Mouse (Mus musculus): ENCODE results near the gene Tktl1. TPM values are rescaled to one million over a fixed set of nuclear protein-coding genes. Genes with fewer than 3 reads are reported as not detected.
"Not testable (repeated sequence)": the region's sequence is repeated elsewhere in the genome, so short reads cannot be mapped to it uniquely, and the experiment has no call there.

The Tktl1 gene
- 0.05 and 0.07 TPM in 2 replicates for polyA plus RNA-seq (2015; fragmentation: Nextera tagmentation; extraction: Ambion mirVana)

DNA sequence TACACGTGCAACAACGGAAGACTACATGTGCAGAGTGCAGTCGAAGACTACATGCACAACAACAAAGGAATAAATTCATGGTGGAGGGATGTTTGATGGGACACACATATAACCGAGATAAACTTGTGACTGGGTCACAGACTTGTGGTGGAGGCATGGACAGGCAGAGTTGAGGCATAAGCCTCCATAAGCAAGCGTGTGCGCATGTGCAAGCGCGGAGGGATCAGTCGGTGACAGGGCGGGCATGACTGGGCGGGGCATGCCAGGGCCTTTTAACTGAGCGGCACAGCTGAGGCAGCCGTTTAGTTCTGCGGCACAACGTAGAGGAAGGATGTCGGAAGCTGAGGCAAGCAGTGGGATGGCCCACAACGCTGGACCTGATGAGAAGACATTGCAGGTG lies at the start of gene Tktl1:
Gene Tktl1, plus strand, starts transcription at position 301 of the 400 bp plus-strand sequence.
- WGBS = 91% methylated on average over 17 of the region's 17 CpGs
- no peak within 1 kb of the TSS for H3K27ac ChIP-seq (replicated peaks)

DNA sequence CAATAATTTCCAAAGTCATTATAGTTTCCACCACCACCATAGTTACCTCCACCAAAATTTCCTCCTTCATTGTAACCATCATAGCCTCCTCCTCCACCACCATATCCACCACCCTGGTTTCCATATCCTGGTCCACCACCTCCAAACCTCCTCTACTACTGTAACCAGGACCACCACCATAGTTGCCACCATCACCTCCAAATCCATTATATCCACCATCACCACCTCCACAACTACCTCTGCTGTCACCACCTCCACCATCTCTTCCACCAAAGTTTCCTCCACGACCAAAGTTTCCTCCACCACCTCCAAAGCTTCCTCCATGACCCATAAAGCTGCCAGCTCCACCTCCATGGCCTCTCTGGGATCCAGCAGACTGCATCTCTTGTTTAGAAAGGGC lies 41.8 kb upstream of the Tktl1 start, which contains the start of gene Mecp2:
Gene Mecp2, minus strand, starts transcription at position 101 of the 400 bp plus-strand sequence.
- WGBS = 17% methylated on average over 1 of the region's 1 CpGs
- H3K27ac ChIP-seq (replicated peaks); H3K4me2 ChIP-seq; H3K36me3 ChIP-seq; H3K4me1 ChIP-seq (replicated peaks); H3K9ac ChIP-seq; ATAC-seq (ENCODE audit: low FRiP score, low read depth); H3K9me3 ChIP-seq; H3K4me3 ChIP-seq; H3K27me3 ChIP-seq: not testable (repeated sequence)

More for the DNA sequence above, at the start of gene Tktl1:
- Histone ChIP-seq H3K36me3 (no peaks in the 10 kb centered on the region), H3K4me2 (no peak within 1 kb of the TSS), H3K4me1 (replicated peaks) (no peaks in the 10 kb centered on the region), H3K27me3 (no peaks in the 10 kb centered on the region), H3K9me3 (no peaks in the 10 kb centered on the region), H3K9ac (no peak within 1 kb of the TSS), H3K4me3 (no peak within 1 kb of the TSS)
- no peak for ATAC-seq (ENCODE audit: low FRiP score, low read depth)

DNA sequence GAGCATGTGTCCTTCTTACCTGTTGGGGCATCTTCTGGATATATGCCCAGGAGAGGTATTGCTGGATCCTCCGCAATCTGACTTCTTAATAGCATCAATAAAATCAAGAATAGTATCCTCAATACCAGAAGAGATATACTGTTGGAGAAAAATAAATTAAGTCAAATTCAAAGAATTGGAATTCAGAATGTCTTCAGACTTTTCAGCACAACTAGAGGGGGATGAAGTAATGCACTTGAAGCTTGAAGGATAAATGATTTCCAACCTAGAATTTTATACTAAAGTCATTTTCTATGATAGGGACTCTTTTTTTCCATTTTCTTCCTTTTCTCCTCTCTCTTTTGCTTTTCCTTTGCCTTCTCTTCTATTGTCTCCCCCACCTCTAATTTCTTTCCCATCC lies 9.3 kb upstream of the Tktl1 start, which contains the start of gene Tex28:
Gene Tex28, minus strand, starts transcription at position 101 of the 400 bp plus-strand sequence.
- no peak within 1 kb of the TSS for H3K4me2 ChIP-seq
- no peaks in the 10 kb centered on the region for H3K36me3 ChIP-seq
- no peak within 1 kb of the TSS for H3K4me3 ChIP-seq
- no peak for ATAC-seq (ENCODE audit: low FRiP score, low read depth)
- no peaks in the 10 kb centered on the region for H3K4me1 ChIP-seq (replicated peaks)
- H3K9ac ChIP-seq = no peak within 1 kb of the TSS
- H3K9me3 ChIP-seq = no peaks in the 10 kb centered on the region
- no peak within 1 kb of the TSS for H3K27ac ChIP-seq (replicated peaks)
- WGBS = 97% methylated on average over 1 of the region's 1 CpGs
- no peaks in the 10 kb centered on the region for H3K27me3 ChIP-seq

DNA sequence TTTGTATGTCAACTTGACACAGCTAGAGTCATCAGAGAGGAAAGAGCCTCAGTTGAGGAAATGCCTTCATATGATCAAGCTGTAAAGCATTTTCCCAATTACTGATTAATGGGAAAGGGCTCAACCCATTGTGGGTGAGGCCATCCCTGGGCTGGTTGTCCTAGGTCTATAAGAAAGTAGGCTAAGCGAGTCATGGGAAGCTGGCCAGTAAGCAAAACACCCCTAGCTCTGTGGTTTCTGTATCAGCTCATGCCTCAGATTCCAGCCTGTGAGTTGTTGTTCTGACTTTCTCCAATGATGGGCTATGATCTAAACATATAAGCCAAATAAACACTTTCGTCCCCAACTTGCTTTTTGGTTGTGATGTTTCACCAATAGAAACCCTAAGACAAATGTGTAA lies 26.5 kb downstream of the Tktl1 start:
- no peak for ATAC-seq (ENCODE audit: low FRiP score, low read depth)
- Histone ChIP-seq H3K4me1 (replicated peaks) (no peaks in the 10 kb centered on the region), H3K27me3 (no peaks in the 10 kb centered on the region), H3K27ac (replicated peaks) (no peak overlapping the region), H3K36me3 (no peaks in the 10 kb centered on the region), H3K9ac (no peak overlapping the region), H3K4me2 (no peak overlapping the region), H3K9me3 (no peaks in the 10 kb centered on the region), H3K4me3 (no peak overlapping the region)
- WGBS = 94% methylated on average over 2 of the region's 2 CpGs

DNA sequence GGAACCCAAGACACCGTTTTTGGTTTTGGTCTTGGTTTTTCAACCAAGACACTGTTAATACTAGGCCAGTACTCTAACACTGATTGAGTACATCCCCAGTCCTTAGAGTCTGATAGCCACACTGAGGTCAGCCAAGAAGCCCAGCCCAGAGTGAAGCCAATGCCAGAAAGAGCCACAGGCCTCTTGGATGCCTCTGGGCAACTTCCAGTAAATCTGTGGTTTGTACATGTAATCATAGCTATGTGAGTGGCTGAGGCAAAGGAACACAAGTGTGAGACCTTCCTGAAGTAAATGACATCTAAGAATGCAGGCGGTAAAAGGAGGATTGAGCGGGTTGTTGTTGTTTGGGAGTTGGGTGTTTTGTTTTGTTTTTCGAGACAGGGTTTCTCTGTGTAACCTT lies 41.4 kb downstream of the Tktl1 start:
- Histone ChIP-seq H3K9me3 (no peaks in the 10 kb centered on the region), H3K27me3 (no peaks in the 10 kb centered on the region), H3K36me3 (peaks cover 8% of the 10 kb centered on the region), H3K4me3 (no peak overlapping the region), H3K4me2 (no peak overlapping the region), H3K27ac (replicated peaks) (no peak overlapping the region), H3K9ac (no peak overlapping the region), H3K4me1 (replicated peaks) (no peaks in the 10 kb centered on the region)
- no peak for ATAC-seq (ENCODE audit: low FRiP score, low read depth)
- WGBS = 93% methylated on average over 4 of the region's 4 CpGs

DNA sequence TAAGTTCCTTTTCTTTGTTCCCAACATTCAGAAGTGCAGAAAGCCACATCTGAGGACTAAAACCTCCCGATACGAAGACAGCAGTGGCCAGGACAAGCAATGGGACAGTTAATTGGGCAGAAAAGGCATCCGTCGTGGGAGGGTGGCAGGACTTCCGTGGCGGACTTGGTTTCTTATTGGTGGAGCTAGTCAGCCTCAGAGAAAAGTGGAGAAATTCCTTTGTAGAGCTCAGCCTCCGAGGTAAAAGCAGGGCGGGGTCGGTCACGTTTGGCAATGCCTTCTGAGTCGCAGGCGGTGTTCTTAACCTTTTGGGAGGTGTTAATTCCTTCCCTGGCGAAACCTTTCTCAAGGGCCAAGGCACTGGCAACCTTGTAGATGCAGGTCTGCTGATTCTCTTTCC lies 42.4 kb downstream of the Tktl1 start:
- Histone ChIP-seq H3K4me3 (no peak overlapping the region), H3K4me2 (no peak overlapping the region), H3K9me3 (no peaks in the 10 kb centered on the region), H3K27me3 (no peaks in the 10 kb centered on the region), H3K4me1 (replicated peaks) (no peaks in the 10 kb centered on the region), H3K27ac (replicated peaks) (no peak overlapping the region), H3K9ac (no peak overlapping the region), H3K36me3 (peaks cover 9% of the 10 kb centered on the region)
- 66% methylated on average over 13 of the region's 13 CpGs for WGBS
- ATAC-seq (ENCODE audit: low FRiP score, low read depth) = no peak

DNA sequence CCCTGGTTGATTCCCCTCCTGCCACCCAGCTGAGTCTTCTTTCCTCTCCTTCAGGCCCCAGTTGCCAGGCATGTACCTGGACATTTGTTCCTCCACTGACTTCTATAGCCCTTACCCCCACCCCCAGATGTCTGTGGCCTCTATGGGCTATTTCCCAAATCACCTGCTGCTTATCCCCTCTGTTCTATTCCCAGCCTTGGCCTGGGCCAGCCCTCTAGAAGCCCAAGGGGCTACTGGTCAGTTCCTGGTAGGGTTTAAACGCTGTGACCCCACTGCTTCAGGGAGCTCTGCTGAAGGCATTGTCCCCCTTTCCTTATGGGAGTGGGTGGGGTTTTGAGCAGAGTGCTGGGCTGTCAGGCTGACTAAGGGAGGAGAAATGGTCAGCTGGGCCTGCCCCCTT lies 43.0 kb downstream of the Tktl1 start:
- not testable (repeated sequence) for H3K9me3 ChIP-seq; H3K4me2 ChIP-seq; H3K9ac ChIP-seq; H3K27me3 ChIP-seq; H3K27ac ChIP-seq (replicated peaks); H3K4me1 ChIP-seq (replicated peaks); H3K4me3 ChIP-seq
- H3K36me3 ChIP-seq = peaks cover 15% of the 10 kb centered on the region
- WGBS = 57% methylated on average over 1 of the region's 1 CpGs
- ATAC-seq (ENCODE audit: low FRiP score, low read depth) = peak; percentile 27; the same call in 1 of the 2 replicates

DNA sequence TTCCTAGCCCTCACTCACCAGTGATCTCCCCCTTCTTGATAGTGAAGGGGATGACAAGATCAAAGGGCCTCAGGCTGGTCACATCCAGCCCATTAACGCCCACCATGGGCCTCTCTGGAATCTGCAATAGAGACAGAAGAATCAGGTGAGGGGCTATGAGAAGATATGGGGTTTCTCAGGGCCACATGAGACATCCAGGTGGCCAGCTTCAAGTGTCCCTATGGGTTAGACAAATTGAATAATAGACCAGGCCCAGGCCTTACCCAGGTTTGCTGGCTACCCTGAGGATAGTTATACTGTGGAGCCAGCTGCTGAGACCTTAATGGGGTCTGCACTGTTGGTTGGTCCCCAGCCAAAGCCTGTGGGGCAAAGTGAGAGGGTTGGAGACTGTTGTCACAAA lies 53.0 kb downstream of the Tktl1 start:
- no peak overlapping the region for H3K9ac ChIP-seq
- H3K4me3 ChIP-seq = no peak overlapping the region
- no peaks in the 10 kb centered on the region for H3K9me3 ChIP-seq
- H3K27ac ChIP-seq (replicated peaks) = no peak overlapping the region
- H3K27me3 ChIP-seq = no peaks in the 10 kb centered on the region
- H3K4me1 ChIP-seq (replicated peaks) = no peaks in the 10 kb centered on the region
- no peak overlapping the region for H3K4me2 ChIP-seq
- no peak for ATAC-seq (ENCODE audit: low FRiP score, low read depth)
- WGBS = 59% methylated on average over 1 of the region's 1 CpGs
- H3K36me3 ChIP-seq = peaks cover 84% of the 10 kb centered on the region

DNA sequence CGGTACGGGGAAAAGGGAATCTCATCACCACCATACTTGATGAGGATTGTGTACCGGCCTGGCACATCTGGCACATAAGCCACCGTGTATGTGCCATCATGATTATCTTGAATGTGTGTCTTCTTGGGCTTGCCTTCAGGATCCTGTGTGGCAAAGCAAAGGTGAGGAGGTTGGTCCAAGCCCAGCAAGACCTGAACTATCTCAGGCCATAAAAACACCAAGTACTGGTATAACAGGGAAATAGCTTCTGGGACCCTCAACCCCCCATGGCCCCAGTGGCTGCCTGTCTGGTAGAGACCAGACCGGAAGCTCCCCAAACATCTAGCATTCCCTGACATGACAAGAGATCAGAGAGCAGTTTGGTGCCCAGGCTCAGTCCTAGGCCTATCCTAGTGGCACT lies 56.1 kb downstream of the Tktl1 start:
- 94% methylated on average over 5 of the region's 5 CpGs for WGBS
- Histone ChIP-seq H3K9me3 (no peaks in the 10 kb centered on the region), H3K36me3 (peaks cover 80% of the 10 kb centered on the region), H3K9ac (no peak overlapping the region), H3K27me3 (no peaks in the 10 kb centered on the region), H3K4me1 (replicated peaks) (no peaks in the 10 kb centered on the region), H3K4me2 (no peak overlapping the region), H3K4me3 (no peak overlapping the region), H3K27ac (replicated peaks) (no peak overlapping the region)
- ATAC-seq (ENCODE audit: low FRiP score, low read depth) = no peak

DNA sequence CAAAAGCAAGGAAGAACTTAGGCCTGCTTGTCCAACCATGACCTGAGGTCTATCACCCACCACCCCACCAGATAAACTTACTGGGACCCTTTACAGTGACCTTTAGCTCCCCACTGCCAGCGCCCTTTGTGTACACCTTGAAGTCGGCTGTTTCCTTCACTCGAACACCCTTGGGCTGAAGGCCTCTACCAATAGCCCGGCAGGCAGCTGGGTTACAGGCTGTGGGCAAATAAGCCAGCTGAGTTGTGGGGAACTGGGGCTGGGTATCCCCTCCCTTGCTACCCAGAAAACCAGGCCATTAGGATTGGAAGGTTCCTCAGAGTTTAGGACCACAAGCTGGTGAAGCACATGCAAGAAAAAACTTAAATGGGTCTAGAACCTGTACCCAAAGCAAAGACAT lies 63.3 kb downstream of the Tktl1 start:
- H3K27me3 ChIP-seq = no peaks in the 10 kb centered on the region
- H3K4me3 ChIP-seq = no peak overlapping the region
- no peak overlapping the region for H3K27ac ChIP-seq (replicated peaks)
- WGBS = 91% methylated on average over 4 of the region's 4 CpGs
- H3K36me3 ChIP-seq = peaks cover 64% of the 10 kb centered on the region
- H3K4me2 ChIP-seq = no peak overlapping the region
- no peak overlapping the region for H3K9ac ChIP-seq
- ATAC-seq (ENCODE audit: low FRiP score, low read depth) = no peak
- H3K9me3 ChIP-seq = no peaks in the 10 kb centered on the region
- H3K4me1 ChIP-seq (replicated peaks) = peaks cover 20% of the 10 kb centered on the region

DNA sequence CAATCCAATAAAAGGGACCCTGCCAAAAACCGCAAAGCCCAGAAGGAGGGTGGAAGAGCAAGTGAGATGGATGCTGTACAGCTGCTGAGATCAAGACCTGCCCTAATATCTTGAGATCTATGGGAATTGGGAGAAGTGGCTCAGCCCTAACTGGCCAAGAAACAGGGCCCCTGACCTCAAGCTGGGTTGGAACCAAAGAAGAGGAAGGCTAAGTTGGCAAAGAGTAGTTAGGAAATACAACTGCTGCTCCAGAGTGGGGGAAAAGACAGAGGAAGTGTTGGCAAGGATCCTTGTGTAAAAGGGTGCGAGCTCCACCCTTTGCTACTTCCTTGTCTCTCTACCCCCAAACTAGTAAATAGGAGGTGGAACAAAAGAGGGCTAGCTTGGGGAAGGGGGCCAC lies 66.3 kb downstream of the Tktl1 start:
- Histone ChIP-seq H3K9ac (peak overlapping the region; percentile 70; the same call in 1 of the 2 replicates), H3K4me2 (peak overlapping the region; percentile 67), H3K27me3 (no peaks in the 10 kb centered on the region), H3K36me3 (peaks cover 43% of the 10 kb centered on the region), H3K4me3 (peak overlapping the region; percentile 58), H3K27ac (replicated peaks) (no peak overlapping the region), H3K9me3 (no peaks in the 10 kb centered on the region), H3K4me1 (replicated peaks) (peaks cover 20% of the 10 kb centered on the region)
- WGBS = 94% methylated on average over 2 of the region's 2 CpGs
- no peak for ATAC-seq (ENCODE audit: low FRiP score, low read depth)

DNA sequence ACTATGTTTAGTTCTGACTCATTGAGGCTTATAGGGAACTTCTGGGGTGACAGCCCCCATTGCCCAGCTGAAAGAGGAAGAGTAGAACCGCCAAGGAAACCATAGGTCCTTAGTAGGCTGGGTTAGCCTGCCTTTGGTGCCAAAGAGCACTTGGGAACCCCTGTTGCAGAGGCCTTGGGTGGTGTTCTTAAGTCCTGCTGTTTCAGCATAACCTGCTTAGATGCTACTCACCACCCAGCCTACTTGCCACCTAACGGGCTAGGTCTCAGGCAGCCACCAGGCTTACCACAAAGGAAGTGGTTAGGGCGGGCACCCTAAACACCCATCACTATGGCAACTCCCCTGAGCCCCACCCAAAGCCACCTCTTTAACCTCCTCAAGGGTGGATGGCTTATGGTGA lies 66.7 kb downstream of the Tktl1 start:
- Histone ChIP-seq H3K4me3 (peak overlapping the region; percentile 58), H3K9me3 (no peaks in the 10 kb centered on the region), H3K4me2 (peak overlapping the region; percentile 67), H3K36me3 (peaks cover 40% of the 10 kb centered on the region), H3K27ac (replicated peaks) (peak overlapping the region; percentile 87; the same call in 1 of the 2 replicates), H3K27me3 (no peaks in the 10 kb centered on the region), H3K4me1 (replicated peaks) (peaks cover 20% of the 10 kb centered on the region), H3K9ac (peak overlapping the region; percentile 70; the same call in 1 of the 2 replicates)
- ATAC-seq (ENCODE audit: low FRiP score, low read depth) = no peak
- WGBS = 74% methylated on average over 3 of the region's 3 CpGs

DNA sequence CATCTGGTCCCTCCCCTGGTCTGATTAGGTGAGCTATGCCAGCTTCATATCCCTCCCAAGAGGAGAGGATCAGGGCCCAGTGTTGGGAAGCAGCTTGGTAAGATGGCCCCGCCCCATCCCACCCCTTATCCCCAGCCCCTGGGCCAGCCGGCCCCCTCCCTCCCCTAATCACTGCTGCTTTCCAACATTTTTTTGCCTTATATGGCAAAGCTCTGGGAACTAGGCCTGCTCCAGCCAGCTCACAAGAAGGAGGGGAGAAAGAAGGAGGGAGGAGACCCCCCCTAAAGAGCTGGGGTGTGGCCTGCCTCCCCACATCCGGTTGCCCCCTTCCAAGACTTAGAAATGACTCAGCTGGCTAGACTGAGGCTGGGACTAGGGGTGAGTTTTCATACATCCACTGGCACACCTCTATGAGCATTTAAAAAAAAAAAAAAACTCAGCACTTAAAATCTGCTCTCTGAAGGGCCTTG lies 67.6 kb downstream of the Tktl1 start:
- Histone ChIP-seq H3K4me2 (peak overlapping the region; percentile 67), H3K9me3 (no peaks in the 10 kb centered on the region), H3K36me3 (peaks cover 32% of the 10 kb centered on the region), H3K9ac (peak overlapping the region; percentile 70; the same call in 1 of the 2 replicates), H3K4me3 (peak overlapping the region; percentile 58), H3K27ac (replicated peaks) (peak overlapping the region; percentile 87), H3K27me3 (no peaks in the 10 kb centered on the region), H3K4me1 (replicated peaks) (peaks cover 27% of the 10 kb centered on the region)
- WGBS = 29% methylated on average over 3 of the region's 3 CpGs
- ATAC-seq (ENCODE audit: low FRiP score, low read depth) = peak; percentile 52

Measured in hindbrain, embryonic 15.5 days (tissue).